Comparison of ENCODE assay signal across 14 mouse cellular contexts in the genomic region with DNA sequence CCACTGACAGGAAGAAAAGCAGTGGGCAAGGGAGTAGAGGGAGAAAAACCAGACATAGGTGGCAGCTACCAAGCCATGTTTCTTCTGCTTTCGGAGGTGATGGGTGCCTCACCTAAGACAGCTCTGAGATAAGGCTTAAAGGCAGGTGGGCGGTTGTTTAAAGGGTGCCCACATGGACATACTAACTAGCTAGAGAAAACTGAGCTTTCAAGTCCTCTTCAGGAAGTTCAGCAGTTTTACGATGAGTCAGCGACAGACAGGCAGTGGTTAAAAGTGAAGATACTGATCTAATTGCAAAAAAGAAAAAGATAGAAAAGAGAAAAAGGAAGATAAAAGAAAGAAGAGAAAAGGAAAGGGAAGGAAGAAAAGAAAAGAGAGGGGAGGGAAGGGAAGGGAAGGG.
A peak's percentile ranks its signal among the peaks of the same experiment; 100 is the strongest.
DNase-seq lines count a peak whose midpoint lies in the region; ATAC-seq lines count a peak whose summit lies in the region.
"Had no signal": no experiment of that assay in that cellular context is flagged by ENCODE, and none has a peak within 500 bp of the region (broad histone marks: within the 10 kb centered on the region; RNA-seq: fewer than 3 reads in every experiment).

No protein-coding gene starts in this region.

- peak; percentile 23 for DNase-seq in thymus, postnatal 14 days
- DNase-seq in thymus, postnatal 4 days = no peak
- peak; percentile 65 for DNase-seq in CD4-positive, CD25-positive, alpha-beta regulatory T cell, adult 2 months (ENCODE audit: low read depth, low spot score)
- peak; percentile 45 for DNase-seq in naive thymus-derived CD4-positive, alpha-beta T cell, adult 2 months (ENCODE audit: low read depth)
- DNase-seq in cerebellum, adult 11 months = no peak
- no peak for DNase-seq in right cerebral cortex, postnatal 36 days (ENCODE audit: low spot score in 2 of 2)
- DNase-seq in cerebellum, postnatal 4 days (ENCODE audit: low spot score in 2 of 2) = no peak
- DNase-seq: adrenal gland, postnatal 14 days; embryo, embryonic 11 days; gastrocnemius, postnatal 14 days; heart, postnatal 4 days had no signal

- ATAC-seq in common myeloid progenitor, adult 5-6 weeks (replicated peaks; ENCODE audit: low read depth, poor library complexity, severe bottlenecking) = 0 out of 2 replicates have a peak, but pooled peaks have one; percentile 2
- ATAC-seq: forebrain, embryonic 16.5 days; hindbrain, embryonic 16.5 days had no signal

Comparison
In these comparisons a context has a peak if more than half of its experiments do, and no peak if none do; other contexts are left out.
1. DNase-seq: peak in thymus, postnatal 14 days (single experiment), CD4-positive, CD25-positive, alpha-beta regulatory T cell, adult 2 months (single experiment) and naive thymus-derived CD4-positive, alpha-beta T cell, adult 2 months (single experiment); none in thymus, postnatal 4 days (single experiment), cerebellum, adult 11 months (single experiment), right cerebral cortex, postnatal 36 days (0 of 2) and cerebellum, postnatal 4 days (0 of 2).